Mouse (Mus musculus) olfactory bulb, adult 2 months (tissue): Measurements from ENCODE around the gene Reep1.

ENCODE experiments used
- CTCF ChIP-seq: fragments of 200-500 bp; IDR thresholded peaks from 2 replicates; pipeline ENCODE4 v1.5.1; 2012; ENCODE audit warnings: low read depth, mild to moderate bottlenecking, low read length, moderate library complexity; ENCODE audit not compliant: insufficient read depth
- POLR2A ChIP-seq: fragments of 200-500 bp; IDR thresholded peaks from 2 replicates; pipeline ENCODE4 v1.6.1; 2012; ENCODE audit warnings: mild to moderate bottlenecking, low read depth, low read length, moderate library complexity; ENCODE audit not compliant: insufficient read depth

- TF ChIP-seq CTCF, result no peak
- no peak for TF ChIP-seq POLR2A
Measured at GRCm38 (mm10) chr6:71770856-71771255, 63.5 kb downstream of the Reep1 start.
